Mouse (Mus musculus) spleen, adult 18-20 months (tissue): ENCODE measurements at regions not wholly inside any gene's neighbourhood (a gene's known extent, or its start where the extent isn't known, plus 50 kb on each side); places are given as distances from the start of the nearest gene placed in this dataset.

Experiments
- DNase-seq, 2 experiments: peaks; one replicate each; pipeline ENCODE4 v3.0.0; 2022; ENCODE audit warnings: mixed read lengths in 2 of 2

DNA sequence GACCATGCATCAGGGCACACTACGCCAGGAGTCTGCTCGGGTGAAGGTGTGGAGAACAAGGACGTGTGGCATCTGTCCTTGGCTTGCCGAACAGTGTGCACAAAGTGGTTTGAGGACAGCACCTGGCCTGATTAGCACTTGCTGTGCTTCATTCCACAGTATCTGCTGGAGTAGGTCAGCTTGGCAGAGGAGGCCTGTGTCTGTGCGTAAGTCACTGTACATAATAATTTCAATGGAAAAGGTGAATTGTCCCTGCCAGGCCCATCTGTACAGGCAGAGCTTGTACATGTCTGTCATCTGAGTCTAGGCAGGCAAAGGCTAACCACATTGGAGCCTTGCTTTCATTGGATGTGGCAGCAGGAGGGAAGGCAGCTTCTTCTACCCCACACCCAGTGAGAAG lies 979.5 kb upstream of the Car8 start:
- DNase-seq = no peak

DNA sequence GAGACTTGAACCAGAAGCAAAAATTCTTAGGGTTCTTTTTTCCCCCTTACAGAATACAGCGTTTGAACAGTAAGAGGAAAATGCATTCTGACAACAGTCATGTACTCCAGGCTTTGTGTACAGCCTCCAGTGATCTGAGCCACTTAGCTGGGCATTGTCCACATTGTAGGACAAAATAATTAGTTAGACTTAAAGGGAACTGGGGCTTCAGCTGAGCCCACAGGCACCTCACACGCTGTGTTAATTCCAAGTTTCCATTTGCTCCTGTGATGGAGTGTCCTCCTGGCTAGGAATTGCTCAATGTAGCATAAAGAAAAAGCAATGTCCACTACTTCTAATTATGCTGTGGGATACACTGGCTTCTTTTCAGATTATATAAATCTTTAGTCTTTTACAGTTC lies 969.8 kb upstream of the Car8 start:
- DNase-seq = no peak

DNA sequence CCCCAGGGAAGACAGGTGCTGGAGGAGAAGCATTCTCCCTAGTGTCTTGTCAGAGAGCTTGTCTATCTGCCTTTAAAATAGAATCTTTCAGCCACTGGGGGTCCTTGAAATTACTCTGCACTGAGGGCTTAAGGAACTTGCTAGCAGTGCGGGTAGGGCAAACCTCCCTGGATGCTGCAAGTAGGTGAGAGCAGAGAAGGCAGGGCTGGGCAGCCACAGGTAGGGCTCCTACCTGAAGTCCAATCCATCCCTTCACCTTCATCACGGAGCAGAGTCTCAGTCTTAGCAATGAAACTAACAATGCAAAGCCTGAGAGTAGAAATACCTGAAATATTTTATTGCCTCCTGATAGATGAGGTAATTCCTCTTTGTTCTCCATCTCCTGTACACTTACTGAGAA lies 961.2 kb upstream of the Car8 start:
- DNase-seq = no peak

DNA sequence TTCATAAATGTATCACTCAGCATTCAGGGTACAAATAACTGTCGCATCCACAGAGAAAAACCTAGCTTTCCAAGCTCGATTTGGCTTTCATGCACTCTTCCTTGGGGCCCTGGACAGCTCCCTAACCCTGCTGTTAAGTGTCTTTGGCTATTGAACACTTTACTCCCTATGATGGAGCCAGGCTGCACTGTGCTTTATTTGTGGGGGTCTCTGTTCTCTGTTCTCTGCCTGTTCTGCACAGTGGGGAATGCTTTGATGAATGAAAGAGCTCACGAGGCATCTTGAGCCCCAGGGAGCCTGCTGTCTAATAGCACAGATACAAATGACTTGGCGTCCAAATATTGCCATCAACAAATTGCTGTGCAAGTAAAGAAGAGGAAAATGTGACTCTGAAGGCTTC lies 957.6 kb upstream of the Car8 start:
- no peak for DNase-seq

DNA sequence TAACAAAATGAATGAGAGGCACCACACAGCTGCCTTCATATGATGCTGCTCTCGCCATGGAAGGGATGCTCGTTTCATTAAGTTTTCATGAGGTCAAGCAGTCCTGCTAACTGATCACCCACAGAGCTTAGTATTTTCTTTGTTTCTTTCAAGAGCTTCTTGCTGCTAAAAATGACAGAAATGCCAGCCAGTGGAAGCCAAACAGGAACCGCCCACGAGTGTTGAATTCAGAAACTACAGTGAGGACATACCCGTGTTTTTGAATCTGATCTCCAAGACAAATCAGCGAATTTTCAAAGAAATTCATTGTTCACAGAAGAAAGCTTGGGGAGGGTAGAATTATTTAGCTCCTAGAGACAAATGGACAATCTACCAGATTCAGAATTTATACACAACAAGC lies 954.3 kb upstream of the Car8 start:
- DNase-seq = no peak

DNA sequence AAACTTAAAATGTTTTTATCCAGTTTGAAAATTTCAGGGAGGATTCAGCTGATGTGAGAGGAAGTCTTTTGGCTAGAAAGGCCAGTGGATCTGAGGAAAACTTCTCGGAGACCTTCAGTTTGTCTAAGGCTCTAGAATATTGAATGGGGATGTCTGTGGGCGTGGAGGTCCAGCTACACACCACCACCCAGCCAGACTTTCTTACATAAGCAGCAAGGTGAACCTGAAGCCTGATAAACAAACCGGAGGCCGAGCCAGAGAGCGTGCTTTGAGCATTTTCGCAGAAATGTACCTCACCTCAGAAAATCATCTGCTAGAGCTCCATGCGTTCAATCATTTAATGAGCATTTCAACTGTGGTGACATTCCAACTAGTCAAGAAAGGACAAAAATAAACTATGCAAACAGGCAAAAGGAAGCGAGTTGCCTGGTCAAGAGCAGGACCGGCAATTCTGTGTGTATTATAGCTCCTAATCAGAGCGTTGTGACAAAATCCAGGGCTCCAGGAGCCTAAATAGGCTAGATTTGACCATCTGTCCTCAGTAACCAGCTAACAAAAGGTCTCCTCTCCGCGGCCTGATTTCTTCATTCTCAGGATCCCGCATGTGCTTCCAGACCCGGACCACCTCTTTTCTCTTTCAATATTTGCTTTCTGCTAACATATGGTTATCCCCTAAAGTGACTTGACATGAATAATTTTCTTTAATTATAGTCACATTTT lies 946.5 kb upstream of the Car8 start:
- DNase-seq = no peak

DNA sequence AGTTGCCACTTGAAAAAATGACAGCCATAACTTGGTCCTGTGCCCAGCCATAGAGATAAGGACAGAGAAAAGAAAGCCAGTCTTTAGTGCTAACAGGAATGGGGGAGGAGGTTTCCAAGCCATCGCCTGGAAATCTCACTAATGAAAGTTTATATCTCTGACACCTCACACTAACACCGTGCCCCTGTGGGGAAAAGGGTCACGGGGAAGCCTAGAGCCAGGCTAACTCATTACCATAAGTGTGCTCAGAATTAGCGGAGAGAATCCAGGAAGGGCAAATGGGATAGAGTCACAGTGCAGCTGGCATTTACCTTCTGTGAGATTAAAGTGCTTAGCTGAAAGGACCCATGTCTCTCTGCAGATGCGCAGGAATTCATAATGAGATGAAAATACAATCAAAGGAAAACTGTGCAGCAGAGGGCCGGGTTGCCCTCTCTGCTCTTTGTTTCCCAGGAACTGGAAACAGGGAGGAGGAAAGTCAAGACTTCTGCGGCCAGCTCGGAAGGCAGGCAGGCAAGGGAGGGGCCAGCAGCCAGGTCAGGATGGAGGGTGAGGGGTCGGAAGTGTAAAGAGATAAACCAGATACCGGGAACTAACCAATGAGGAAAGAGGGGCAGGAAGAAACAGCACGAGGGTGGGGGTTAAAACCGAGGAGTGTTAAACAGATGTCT lies 945.7 kb upstream of the Car8 start:
- DNase-seq = no peak

DNA sequence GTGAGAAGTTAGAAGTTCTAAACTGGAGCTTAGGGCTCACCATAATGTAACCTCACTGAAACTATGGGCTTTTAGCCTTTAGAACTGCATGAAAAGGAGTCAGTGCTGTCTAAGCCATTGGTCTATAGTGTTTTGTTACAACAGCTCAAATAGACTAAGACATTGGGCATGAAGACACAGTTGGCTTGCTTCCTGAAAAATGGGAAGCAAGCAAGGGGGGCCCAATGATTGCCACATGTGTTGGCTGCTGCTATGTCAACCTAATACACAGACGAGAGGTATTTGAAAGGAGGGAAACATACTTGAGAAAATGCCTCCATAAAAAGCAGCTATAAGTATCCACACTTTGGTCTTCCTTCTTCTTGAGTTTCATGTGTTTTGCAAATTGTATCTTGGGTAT lies 935.5 kb upstream of the Car8 start:
- no peak for DNase-seq

DNA sequence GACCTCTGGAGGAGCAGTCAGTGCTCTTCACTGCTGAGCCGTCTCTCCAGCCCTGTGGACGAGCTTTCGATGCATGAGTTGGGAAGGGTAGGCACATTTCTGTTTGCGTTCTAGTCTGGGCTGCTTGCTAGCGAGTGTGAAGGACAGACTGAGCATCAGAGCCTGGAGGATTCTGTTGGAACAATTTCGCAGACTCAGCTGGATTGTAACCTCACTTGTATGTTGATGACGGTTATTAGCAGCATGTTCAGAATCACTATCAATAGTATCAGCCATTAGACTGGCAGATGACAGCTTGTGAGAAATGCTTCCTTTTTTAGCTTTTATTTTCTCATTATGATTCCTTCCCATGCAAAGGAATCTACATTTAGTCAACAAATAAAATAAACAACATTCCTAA lies 923.5 kb upstream of the Car8 start:
- no peak for DNase-seq

DNA sequence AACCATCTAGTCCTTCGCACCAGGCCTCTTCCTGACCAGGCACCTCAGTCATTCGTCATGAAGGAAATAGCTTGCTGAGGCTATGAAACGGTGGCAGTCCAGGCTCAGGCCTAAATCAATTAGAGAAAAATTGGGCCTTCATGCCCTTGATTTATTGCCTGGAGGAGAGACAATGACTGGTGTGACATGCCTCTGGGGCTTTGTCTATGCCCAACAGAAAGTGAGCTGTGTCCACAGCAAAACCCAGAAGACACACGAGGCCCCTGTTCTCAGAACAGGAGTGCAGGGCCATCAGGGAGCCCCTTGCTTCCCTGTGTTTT lies 922.9 kb upstream of the Car8 start:
- no peak for DNase-seq

DNA sequence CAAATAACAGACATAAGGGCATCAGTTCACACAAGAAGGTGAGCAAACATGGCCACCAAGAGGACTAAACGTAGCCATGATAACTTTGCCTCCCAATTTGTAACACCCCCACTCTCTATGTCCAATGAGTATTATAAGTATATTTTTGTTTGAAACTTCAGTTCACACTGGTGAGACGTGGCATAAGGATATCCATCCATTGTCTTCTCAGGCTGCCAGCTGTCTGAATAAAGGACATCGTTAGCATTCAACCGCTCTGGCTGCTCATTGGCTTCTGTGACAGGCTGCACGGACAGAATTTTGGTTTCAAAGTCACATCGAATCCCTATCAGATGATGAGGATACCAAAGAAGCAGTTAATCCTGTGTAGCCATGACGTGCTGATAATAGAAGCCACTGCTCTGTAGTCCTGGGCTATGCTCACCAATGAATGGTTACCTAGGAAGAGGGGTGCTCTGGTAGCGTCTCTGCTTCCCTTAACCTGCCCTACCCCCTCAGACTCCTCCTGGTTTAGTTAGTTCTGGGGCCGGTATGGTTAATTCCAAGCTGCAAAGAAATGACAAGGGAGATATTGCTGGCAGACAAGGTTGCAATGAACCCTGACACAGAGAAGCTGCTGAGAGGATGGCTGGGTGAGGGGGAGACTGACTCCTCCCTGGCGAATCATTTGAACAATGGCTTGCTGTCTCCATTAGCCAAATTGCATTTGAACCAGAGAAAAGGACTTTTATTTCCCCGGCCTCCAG lies 922.4 kb upstream of the Car8 start:
- no peak for DNase-seq

DNA sequence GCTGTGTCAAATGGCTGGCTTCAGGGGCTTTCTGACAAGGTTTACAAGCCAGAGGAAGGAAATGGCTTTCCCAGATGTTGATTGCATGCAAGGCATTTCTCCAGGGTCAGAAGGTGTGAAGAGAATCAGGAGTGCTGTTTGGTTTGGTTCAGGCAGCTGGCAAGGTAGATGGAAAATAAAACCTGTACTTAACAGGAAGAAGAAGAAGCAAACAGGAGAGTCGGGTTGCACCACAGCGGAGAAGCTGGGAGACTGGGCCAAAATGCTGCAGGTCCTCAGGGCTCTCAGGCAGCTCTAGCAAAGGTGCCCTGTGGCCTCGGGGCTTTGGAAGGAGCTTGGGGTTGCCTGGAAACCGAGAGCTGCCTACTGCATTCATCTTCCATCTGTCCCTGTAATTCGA lies 908.9 kb upstream of the Car8 start:
- no peak for DNase-seq

DNA sequence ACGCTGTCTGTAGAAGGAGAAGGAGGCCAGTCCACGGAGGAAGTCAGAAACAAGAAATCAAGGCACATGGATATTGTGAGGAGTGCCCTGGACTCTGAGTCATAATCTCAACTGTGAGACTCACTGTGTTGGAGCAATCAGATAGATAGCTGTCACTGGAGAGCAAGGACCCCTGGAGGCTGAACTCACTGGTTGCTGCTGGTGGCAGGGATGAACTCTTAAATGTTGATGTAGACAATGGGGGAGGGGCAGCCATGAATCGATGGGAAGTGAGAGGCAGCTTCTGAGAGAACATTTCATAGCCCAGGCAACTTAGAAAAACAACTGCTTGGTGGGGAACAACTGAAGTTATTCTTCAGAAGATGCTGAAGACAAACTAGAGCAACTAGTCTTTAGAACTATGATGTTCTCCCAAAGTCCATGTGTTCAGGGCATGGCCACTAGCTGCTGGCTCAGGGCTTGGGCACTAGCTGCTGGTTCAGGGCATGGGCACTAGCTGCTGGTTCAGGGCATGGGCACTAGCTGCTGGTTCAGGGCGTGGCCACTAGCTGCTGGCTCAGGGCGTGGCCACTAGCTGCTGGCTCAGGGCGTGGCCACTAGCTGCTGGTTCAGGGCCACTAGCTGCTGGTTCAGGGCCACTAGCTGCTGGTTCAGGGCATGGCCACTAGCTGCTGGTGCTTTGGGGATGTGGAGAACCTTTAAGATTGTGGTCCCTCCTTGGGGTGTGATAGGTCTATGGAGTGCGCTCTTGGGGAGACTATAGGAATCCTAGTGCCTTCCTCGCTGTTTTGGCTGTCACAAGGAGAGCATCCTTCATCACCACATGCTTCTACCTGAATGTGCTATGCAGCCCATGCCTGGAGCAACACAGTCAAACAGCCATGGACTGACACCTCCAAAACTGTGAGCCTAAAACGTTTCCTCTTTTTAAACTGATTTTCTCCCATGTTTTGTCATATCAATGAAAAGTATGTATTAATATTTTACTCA lies 905.7 kb upstream of the Car8 start:
- DNase-seq = no peak

DNA sequence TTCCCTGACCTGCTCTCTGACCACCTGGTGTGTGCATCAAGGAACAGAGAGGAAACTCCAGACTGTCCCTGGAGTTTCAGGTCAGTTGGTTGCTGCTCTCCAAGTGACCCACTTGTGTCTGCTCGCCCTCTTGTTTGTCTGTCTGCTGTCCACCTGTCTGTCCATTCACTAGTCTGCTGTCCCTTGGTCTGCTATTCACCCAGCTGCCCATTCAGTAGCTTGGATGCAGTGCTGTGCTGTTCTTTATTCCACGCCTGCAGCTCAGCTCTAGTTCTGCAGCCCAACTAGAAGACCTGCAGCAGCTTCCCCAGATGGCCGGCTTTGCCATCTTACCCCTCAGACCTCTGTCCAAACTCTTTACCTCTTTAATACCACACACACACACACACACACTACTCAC lies 904.2 kb upstream of the Car8 start:
- no peak for DNase-seq

DNA sequence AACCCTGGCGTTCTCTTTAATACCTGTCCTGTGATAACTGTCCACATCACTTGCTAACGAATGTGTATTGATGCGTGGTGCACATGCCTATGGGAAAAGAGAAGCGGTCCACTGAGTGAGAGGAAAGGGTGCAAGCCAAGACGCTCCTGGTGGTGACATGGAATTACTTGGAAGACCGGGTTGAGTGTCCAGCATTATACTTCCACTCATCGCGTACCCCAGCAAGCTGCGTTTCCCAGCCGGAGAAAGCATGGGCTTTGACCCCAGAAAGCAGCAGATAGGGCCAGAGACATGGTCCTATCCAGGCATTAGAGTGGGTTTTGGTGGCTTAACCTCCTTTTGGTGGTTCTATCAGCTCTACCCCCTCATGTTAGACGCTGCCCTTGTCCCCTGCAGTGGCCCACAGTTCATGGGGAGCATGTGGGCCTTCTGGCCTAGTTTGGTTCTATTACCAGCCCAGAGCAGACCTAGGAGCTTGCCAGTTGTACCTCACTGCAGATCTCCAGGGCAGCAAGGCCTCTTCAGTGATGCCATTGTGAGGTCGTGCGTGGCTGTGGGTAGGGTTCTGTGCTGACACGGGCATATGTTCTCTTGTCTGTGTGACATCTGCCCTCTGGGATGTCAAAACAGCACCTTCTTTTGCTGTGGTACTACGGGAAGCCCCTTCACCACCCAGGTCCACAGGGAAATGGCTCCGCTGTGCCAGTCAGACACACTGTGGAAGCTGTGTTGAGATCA lies 903.3 kb upstream of the Car8 start:
- DNase-seq = no peak

DNA sequence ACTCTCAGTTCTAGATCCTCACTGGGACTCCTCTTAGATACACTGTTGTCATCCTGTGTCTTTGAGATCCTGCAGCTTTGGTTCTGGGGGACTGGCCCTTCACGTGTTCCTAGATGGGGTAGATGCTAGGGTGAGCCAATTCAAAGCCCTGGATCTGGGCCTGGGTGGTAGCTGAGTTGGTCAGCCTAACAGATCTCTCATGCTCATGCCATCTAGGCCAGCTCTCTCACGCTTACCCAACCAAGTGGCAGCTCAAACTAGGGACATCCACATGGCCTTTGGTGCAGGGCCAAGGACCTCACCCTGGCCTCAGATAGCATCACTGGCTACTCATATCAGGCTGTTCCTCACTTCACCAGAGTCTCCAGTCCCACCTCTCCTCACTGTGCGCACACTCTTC lies 901.9 kb upstream of the Car8 start:
- DNase-seq = no peak

DNA sequence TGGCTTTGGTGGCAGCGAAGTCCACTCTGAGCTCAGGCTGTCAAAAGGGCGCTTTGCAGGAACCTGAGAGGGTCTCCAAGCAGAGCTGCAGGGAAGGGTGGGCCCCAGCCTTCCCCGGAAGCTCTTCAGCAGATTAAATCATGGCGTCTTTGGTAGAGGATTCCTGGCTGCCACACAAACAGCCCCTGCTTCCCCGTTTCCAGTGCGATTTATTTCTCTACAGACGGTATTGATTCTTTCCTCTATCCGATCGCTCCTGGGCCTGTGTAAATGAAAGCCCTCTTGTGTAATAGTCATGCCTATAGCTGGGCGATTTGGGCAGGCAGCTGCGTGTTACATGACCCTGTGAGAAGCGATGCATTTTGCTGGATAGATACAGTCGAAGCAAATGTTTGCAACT lies 897.8 kb upstream of the Car8 start:
- DNase-seq = no peak

DNA sequence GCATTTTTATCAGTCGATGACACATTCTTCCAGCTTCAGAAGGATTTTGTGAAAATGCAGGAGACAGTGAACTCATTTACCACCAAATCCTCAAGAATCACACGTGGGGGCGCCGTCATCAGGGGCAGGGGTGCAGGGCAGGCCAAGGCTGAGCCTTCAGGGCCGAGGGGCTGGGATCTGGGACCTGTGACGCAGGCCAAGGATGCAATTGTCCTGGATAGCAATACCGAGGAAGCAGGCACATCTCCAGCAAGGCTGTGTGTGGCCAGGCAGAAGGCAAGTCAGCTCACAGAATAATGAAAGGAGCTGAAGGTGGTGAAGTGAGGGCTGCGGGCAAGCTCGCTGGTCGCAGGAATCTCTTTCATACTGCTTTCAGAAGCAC lies 897.3 kb upstream of the Car8 start:
- no peak for DNase-seq

DNA sequence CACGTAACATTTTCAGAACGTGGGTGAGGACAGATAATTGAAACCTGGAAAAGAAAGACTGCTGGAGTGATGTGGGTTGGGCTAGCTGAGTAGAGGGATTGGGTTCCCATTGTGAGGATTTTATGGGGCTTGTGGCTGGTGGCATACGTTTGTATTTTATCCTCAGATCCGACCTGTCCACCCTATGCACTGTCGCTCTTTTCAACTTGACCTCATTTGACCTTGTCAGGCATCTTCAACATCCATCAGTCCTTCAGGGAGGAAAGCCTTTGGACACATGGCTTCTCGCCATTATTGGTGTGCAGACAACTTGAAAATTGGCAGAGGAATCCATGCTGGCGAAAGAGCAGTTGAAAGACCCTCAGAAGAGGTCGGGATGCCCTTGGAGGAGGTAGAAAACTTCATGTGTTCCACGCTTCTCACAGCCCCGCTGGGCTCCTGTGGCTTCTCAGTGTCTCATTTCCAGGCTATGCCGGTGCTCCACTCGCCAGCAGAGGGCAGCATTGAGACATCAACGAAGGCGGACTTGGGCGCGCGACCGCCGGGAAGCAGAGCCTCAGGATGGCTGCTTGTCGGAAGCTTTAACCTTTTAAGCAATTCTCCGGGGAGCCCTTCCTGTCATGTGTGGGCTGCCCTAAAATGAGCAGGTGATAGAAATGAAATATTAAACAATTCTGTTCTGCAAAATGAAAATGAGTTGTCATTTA lies 896.8 kb upstream of the Car8 start:
- peak; percentile 69 to 89 for DNase-seq

DNA sequence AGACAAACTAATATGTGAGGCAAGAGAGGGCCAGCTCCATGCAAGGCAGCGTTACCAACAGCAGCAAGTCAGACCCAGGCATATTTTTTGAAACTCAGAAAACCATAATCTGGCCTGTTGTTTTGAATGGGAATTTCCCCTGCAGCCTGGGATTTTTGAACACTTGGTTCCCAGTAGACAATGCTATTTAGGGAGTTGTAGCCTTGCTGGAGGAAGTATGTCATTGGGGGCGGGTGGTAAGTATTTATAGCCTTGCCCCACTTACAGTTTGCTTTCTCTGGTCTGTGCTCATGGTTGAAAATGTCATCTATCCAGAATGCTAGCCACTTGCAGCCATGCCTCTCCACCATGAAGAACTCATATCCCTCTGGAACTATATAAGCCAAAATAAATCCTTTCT lies 894.9 kb upstream of the Car8 start:
- DNase-seq = no peak

DNA sequence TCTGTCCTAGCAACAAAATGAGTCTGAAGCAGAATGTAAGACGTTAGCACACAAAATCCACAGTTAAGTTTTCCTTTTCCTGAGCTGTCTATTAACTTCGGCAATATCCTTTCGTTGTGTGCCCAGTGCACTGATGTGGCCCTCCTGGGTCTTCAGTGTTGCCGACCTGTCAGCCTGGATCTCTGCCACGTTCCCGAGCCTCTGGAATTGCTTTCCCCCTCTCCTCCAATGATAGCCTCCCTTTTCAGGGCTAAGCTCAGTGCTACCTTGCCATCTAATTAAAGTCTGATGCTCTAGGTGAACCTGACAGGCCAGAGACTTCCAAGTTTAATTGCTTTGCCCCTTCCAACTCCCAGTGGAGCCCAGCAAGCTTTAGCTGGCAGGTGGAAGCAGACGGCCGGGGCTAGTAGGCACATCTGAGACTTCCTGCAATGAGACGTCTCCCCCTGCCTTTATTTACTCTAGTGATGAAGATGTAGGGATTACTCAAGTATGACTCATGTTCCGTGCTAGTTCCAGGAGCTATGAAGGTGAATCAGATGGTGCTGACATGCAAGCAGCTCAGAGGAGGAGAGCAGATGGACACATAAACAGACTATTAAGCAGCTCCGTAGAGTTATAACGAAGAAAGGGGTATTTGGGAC lies 894.3 kb upstream of the Car8 start:
- DNase-seq = no peak
